Mouse (Mus musculus): Measurements from ENCODE around the gene Mosmo. TPM values are rescaled to one million over a fixed set of nuclear protein-coding genes. Genes with fewer than 3 reads are reported as not detected.
A peak's percentile ranks its signal among the peaks of the same experiment; 100 is the strongest.
"Not testable (repeated sequence)": the region's sequence is repeated elsewhere in the genome, so short reads cannot be mapped to it uniquely, and the experiment has no call there.

The Mosmo gene
- total RNA-seq, 2 experiments from 2014 or later, result 72.0 to 76.6 TPM

GRCm38 (mm10) chr7:120699586-120699985, 22.2 kb downstream of the Mosmo start:
- DNase-seq (ENCODE audit: low spot score in 2 of 2), result no peak

- DNase-seq (ENCODE audit: low spot score in 2 of 2), result no peak
These were observed 26.5 kb downstream of the Mosmo start for GRCm38 (mm10) chr7:120703888-120704287.

GRCm38 (mm10) chr7:120712071-120712470, 34.7 kb downstream of the Mosmo start:
- no peak for DNase-seq (ENCODE audit: low spot score in 2 of 2)

GRCm38 (mm10) chr7:120713225-120713624, 35.8 kb downstream of the Mosmo start:
- no peak for DNase-seq (ENCODE audit: low spot score in 2 of 2)

- DNase-seq (ENCODE audit: low spot score in 2 of 2), result not testable (repeated sequence)
These were observed 36.5 kb downstream of the Mosmo start for GRCm38 (mm10) chr7:120713951-120714350.

GRCm38 (mm10) chr7:120717261-120717660, 39.8 kb downstream of the Mosmo start:
- no peak for DNase-seq (ENCODE audit: low spot score in 2 of 2)

- no peak for DNase-seq (ENCODE audit: low spot score in 2 of 2)
These were observed 43.6 kb downstream of the Mosmo start for GRCm38 (mm10) chr7:120721051-120721450.

GRCm38 (mm10) chr7:120721456-120721855, 44.0 kb downstream of the Mosmo start:
- no peak for DNase-seq (ENCODE audit: low spot score in 2 of 2)

GRCm38 (mm10) chr7:120722063-120722462, 44.6 kb downstream of the Mosmo start:
- DNase-seq (ENCODE audit: low spot score in 2 of 2), result no peak

GRCm38 (mm10) chr7:120722839-120723278, 45.4 kb downstream of the Mosmo start:
- DNase-seq (ENCODE audit: low spot score in 2 of 2), result peak; percentile 20 to 21

GRCm38 (mm10) chr7:120727581-120727980, 50.2 kb downstream of the Mosmo start:
- DNase-seq (ENCODE audit: low spot score in 2 of 2), result peak; percentile 38 to 61

GRCm38 (mm10) chr7:120729635-120730034, 52.2 kb downstream of the Mosmo start:
- no peak for DNase-seq (ENCODE audit: low spot score in 2 of 2)

GRCm38 (mm10) chr7:120732906-120733305, 55.5 kb downstream of the Mosmo start:
- DNase-seq (ENCODE audit: low spot score in 2 of 2), result no peak

- DNase-seq (ENCODE audit: low spot score in 2 of 2), result no peak
These were observed 61.6 kb downstream of the Mosmo start, which contains the start of gene Vwa3a for GRCm38 (mm10) chr7:120739018-120739417. Gene Vwa3a (plus strand): TSS chr7:120739318.

- peak; percentile 23 to 43 for DNase-seq (ENCODE audit: low spot score in 2 of 2)
These were observed 62.2 kb downstream of the Mosmo start for GRCm38 (mm10) chr7:120739558-120740101.

- no peak for DNase-seq (ENCODE audit: low spot score in 2 of 2)
These were observed 66.2 kb downstream of the Mosmo start for GRCm38 (mm10) chr7:120743366-120744351.

GRCm38 (mm10) chr7:120744606-120745005, 67.2 kb downstream of the Mosmo start:
- no peak for DNase-seq (ENCODE audit: low spot score in 2 of 2)

- DNase-seq (ENCODE audit: low spot score in 2 of 2), result no peak
These were observed 68.6 kb downstream of the Mosmo start for GRCm38 (mm10) chr7:120746029-120746428.

- DNase-seq (ENCODE audit: low spot score in 2 of 2), result no peak
These were observed 69.4 kb downstream of the Mosmo start for GRCm38 (mm10) chr7:120746821-120747220.

- no peak for DNase-seq (ENCODE audit: low spot score in 2 of 2)
These were observed 71.1 kb downstream of the Mosmo start for GRCm38 (mm10) chr7:120748478-120748877.

- DNase-seq (ENCODE audit: low spot score in 2 of 2), result no peak
These were observed 73.9 kb downstream of the Mosmo start for GRCm38 (mm10) chr7:120751330-120751729.

GRCm38 (mm10) chr7:120751906-120752305, 74.5 kb downstream of the Mosmo start:
- peak; percentile 11 to 18 for DNase-seq (ENCODE audit: low spot score in 2 of 2)
